Mouse (Mus musculus): ENCODE data around the gene Hoxc9. TPM values are rescaled to one million over a fixed set of nuclear protein-coding genes. Genes with fewer than 3 reads are reported as not detected.

The Hoxc9 gene
- polyA plus RNA-seq, 1 experiment from 2014 or later: 0.16 TPM

DNA sequence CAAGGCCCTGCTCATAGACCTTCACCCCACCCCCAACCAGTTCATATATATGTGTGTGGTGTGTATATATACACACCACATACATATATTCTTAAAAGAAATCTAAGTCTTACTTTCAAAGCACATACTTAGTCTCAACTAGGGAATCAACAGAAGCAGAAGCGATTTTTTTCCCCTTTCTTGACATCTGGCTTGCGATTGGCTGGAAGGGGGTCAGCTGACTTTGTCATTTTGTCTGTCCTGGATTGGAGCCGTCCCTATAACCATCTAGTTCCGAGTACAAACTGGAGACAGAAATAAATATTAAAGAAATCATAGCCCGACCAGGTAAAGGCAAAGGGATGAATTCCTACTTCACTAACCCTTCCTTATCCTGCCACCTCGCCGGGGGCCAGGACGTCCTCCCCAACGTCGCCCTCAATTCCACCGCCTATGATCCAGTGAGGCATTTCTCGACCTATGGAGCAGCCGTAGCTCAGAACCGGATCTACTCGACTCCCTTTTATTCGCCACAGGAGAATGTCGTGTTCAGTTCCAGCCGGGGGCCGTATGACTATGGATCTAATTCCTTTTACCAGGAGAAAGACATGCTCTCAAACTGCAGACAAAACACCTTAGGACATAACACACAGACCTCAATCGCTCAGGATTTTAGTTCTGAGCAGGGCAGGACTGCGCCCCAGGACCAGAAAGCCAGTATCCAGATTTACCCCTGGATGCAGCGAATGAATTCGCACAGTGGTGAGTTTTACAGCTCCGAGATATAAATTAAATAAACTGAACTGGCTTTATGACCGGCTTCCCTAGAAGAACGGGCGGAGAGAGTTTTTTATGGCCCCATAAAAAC lies 33.2 kb downstream of the Hoxc9 start:
- 2% methylated on average over 27 of the region's 27 CpGs for WGBS
- H3K4me3 ChIP-seq (ENCODE audit: low read length): peak overlapping the region; percentile 26
- no peak for ATAC-seq
- H3K4me2 ChIP-seq (ENCODE audit: low read length): peak overlapping the region; percentile 40
- H3K36me3 ChIP-seq (ENCODE audit: control insufficient read depth, insufficient read depth, low read length): no peaks in the 10 kb centered on the region
- H3K27ac ChIP-seq (ENCODE audit: low read depth, low read length): no peak overlapping the region
- H3K27me3 ChIP-seq (replicated peaks; ENCODE audit: control insufficient read depth, insufficient read depth, low read length): peaks cover 73% of the 10 kb centered on the region
- H3K9ac ChIP-seq (ENCODE audit: low read depth, low read length): no peak overlapping the region
- H3K9me3 ChIP-seq (ENCODE audit: control insufficient read depth, low read length): no peaks in the 10 kb centered on the region
- peaks cover 3% of the 10 kb centered on the region for H3K4me1 ChIP-seq (ENCODE audit: control insufficient read depth, insufficient read depth, low read depth, low read length)

DNA sequence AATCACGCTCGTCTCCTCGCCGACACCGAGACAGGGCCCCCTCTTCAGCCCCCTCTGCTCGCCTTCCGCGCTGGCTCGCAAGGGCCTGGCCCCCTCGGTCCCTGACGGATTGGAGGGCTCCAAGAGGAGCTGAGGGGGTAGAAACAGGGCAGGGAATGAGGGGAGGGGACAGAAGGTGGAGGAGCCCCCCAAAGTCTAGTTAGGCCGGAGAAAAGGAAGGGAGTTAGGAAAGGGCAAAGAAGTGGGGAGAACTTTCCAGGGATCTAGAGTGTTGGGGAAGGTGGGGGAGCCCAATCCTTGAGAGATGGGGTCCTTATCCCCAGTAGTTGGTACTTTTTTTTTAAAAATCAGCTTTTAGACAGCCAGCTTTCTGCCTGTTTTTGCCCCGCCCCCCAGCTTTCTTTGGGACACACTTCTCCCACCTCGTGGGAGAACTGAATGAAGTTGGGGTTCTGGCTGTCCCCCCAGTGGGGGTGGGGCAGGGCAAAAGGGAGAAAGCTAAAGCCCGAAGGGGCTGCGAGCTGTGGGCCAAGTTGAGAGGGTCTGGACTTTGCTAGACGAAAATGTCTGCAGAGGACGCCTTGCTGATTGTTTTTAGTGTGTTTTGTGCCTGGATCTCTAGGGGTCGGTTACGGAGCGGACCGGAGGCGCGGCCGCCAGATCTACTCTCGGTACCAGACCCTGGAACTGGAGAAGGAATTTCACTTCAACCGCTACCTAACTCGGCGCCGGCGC lies 34.0 kb downstream of the Hoxc9 start:
- Histone ChIP-seq H3K27ac (ENCODE audit: low read depth, low read length) (peak overlapping the region; percentile 41; the same call in 1 of the 2 replicates), H3K9ac (ENCODE audit: low read depth, low read length) (peak overlapping the region; percentile 23; the same call in 1 of the 2 replicates), H3K27me3 (replicated peaks; ENCODE audit: control insufficient read depth, insufficient read depth, low read length) (peaks cover 66% of the 10 kb centered on the region), H3K4me3 (ENCODE audit: low read length) (peak overlapping the region; percentile 26), H3K4me2 (ENCODE audit: low read length) (peak overlapping the region; percentile 37), H3K4me1 (ENCODE audit: control insufficient read depth, insufficient read depth, low read depth, low read length) (peaks cover 3% of the 10 kb centered on the region), H3K9me3 (ENCODE audit: control insufficient read depth, low read length) (no peaks in the 10 kb centered on the region), H3K36me3 (ENCODE audit: control insufficient read depth, insufficient read depth, low read length) (no peaks in the 10 kb centered on the region)
- 3% methylated on average over 31 of the region's 31 CpGs for WGBS
- ATAC-seq: no peak

DNA sequence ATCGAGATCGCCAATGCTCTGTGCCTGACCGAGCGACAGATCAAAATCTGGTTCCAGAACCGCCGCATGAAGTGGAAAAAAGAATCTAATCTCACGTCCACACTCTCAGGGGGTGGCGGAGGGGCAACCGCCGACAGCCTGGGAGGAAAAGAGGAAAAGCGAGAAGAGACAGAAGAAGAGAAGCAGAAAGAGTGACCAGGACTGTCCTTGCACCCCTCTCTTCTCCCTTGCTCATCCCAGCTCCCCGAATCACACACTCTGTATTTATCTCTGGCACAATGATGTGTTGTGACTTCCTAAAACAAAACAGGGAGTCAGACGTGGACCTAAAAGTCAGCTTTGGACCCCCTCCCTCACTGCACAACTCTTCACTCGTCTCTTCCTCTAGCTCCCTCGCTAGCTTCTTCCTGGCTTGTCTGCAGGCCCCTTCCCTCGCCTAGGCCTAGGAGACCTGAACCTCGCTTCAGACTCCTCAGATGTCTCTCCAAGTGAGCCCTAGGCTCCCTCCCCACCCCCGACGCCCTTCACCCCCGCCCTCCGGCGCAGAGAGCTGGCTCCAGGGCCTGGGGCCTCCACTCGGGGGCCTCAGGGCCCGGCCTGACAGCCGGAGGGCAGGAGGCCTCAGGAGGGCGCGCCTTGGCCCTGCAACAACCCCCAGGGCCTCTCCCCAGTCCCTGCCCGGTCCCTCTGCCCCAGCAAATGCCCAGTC lies 34.8 kb downstream of the Hoxc9 start:
- peaks cover 66% of the 10 kb centered on the region for H3K27me3 ChIP-seq (replicated peaks; ENCODE audit: control insufficient read depth, insufficient read depth, low read length)
- no peak for ATAC-seq
- H3K4me3 ChIP-seq (ENCODE audit: low read length): peak overlapping the region; percentile 6
- H3K4me1 ChIP-seq (ENCODE audit: control insufficient read depth, insufficient read depth, low read depth, low read length): peaks cover 3% of the 10 kb centered on the region
- no peaks in the 10 kb centered on the region for H3K9me3 ChIP-seq (ENCODE audit: control insufficient read depth, low read length)
- peak overlapping the region; percentile 9; the same call in 1 of the 2 replicates for H3K9ac ChIP-seq (ENCODE audit: low read depth, low read length)
- WGBS: 3% methylated on average over 28 of the region's 28 CpGs
- peak overlapping the region; percentile 37 for H3K4me2 ChIP-seq (ENCODE audit: low read length)
- no peaks in the 10 kb centered on the region for H3K36me3 ChIP-seq (ENCODE audit: control insufficient read depth, insufficient read depth, low read length)
- H3K27ac ChIP-seq (ENCODE audit: low read depth, low read length): no peak overlapping the region

DNA sequence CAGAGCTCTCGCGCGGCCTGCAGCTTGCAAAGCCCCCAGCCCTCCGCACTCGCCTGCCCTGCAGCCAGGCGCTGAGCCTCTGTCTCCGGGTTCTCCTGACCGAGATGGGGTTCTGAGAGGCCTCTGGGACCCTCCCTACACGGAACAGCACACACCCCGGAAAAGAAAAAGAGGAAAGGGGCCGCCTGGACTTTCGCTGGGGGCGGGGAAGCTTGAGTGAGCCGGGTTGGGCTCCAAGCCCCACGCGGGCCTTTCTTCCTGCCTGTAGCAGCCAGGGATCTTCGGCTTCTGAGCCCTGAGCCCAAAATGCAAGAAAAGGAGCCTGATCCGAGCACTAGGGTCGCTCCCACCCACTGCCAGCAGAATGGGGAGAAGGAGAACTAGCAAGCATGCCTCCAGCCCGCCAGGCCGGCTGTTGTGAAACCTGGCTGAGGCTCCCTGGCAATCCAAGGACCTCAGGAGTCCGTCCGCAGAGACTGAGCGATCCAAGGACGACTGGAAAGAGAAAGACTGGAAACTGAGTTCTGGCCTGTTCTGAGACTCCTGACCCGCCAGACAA lies 35.8 kb downstream of the Hoxc9 start:
- Histone ChIP-seq H3K9ac (ENCODE audit: low read depth, low read length) (peak overlapping the region; percentile 23; the same call in 1 of the 2 replicates), H3K27me3 (replicated peaks; ENCODE audit: control insufficient read depth, insufficient read depth, low read length) (peaks cover 65% of the 10 kb centered on the region), H3K27ac (ENCODE audit: low read depth, low read length) (no peak overlapping the region), H3K9me3 (ENCODE audit: control insufficient read depth, low read length) (no peaks in the 10 kb centered on the region), H3K4me2 (ENCODE audit: low read length) (peak overlapping the region; percentile 35), H3K4me1 (ENCODE audit: control insufficient read depth, insufficient read depth, low read depth, low read length) (peaks cover 3% of the 10 kb centered on the region), H3K4me3 (ENCODE audit: low read length) (0 out of 2 replicates have a peak overlapping the region, but pooled peaks have one; percentile 17), H3K36me3 (ENCODE audit: control insufficient read depth, insufficient read depth, low read length) (no peaks in the 10 kb centered on the region)
- WGBS: 11% methylated on average over 25 of the region's 26 CpGs
- no peak for ATAC-seq

DNA sequence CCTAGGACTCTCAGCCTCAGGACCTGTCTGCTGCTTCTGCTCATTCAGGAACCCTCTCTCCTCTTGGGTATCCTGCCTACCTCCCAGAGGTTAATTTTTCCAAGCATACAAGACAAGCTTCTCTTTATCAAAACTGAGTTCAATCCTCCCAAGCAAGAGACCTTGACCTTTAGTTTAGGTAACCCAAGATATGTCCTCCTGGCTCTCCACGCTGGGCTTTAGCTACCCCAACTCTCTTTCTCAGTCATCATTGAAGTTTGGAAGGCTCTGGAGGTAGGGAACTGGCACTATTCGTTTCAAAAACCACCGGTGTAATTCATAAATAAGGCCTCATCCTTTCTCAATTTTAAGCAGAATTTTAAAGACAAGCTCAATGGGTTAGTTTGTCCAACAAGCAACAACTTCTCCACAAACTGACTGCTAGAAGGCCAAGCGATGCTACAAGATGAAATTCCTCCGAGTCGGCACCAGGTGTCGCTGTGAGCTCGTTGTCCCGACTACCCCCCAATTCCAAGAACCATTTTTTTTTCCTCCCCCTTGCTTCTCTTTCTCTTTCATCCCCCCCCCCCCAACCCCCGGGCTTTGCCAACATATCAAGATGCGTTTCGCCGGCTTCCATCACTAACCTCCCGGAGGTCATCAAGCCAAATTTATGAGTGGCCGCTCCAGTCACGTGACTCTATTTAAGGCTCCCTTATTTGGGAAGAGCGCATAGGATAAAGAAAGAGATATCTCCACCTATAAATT lies 37.2 kb downstream of the Hoxc9 start:
- peak overlapping the region; percentile 62 for H3K4me2 ChIP-seq (ENCODE audit: low read length)
- H3K4me3 ChIP-seq (ENCODE audit: low read length): peak overlapping the region; percentile 41
- H3K36me3 ChIP-seq (ENCODE audit: control insufficient read depth, insufficient read depth, low read length): no peaks in the 10 kb centered on the region
- 4% methylated on average over 17 of the region's 17 CpGs for WGBS
- H3K9me3 ChIP-seq (ENCODE audit: control insufficient read depth, low read length): no peaks in the 10 kb centered on the region
- peaks cover 64% of the 10 kb centered on the region for H3K27me3 ChIP-seq (replicated peaks; ENCODE audit: control insufficient read depth, insufficient read depth, low read length)
- peaks cover 3% of the 10 kb centered on the region for H3K4me1 ChIP-seq (ENCODE audit: control insufficient read depth, insufficient read depth, low read depth, low read length)
- no peak overlapping the region; the same call in 1 of the 2 replicates for H3K27ac ChIP-seq (ENCODE audit: low read depth, low read length)
- ATAC-seq: peak; percentile 29
- no peak overlapping the region for H3K9ac ChIP-seq (ENCODE audit: low read depth, low read length)

DNA sequence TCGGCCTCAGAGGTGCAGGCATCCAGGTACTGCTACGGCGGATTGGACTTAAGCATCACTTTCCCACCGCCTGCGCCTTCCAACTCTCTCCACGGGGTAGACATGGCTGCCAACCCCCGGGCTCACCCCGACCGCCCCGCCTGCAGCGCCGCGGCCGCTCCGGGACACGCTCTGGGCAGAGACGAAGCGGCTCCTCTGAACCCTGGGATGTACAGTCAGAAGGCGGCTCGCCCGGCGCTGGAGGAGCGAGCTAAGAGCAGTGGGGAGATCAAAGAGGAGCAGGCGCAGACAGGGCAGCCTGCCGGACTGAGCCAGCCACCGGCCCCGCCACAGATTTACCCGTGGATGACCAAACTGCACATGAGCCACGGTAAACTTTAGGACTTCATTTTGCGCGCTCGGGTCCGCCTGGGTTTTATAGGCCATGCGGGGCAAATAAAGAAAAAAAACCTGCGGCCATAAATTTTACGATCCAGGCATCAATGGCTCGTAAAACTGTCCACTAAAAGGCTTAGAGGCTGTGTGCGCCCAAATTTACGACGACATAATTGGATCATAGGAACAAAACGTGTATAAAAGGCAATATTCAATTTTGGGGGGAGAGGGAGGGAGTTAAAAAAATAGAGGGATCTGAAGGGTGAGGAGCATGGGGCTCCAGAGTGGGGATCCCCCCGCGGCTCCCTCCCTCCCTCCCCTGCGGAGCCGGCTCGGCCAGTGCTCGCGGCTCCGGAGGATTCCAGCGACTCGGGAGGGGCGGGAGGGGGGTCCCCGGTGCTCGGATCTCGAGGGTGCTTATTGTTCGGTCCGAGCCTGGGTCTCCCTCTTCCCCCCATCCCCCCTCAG lies 38.1 kb downstream of the Hoxc9 start:
- Histone ChIP-seq H3K9ac (ENCODE audit: low read depth, low read length) (peak overlapping the region; percentile 66), H3K9me3 (ENCODE audit: control insufficient read depth, low read length) (no peaks in the 10 kb centered on the region), H3K4me2 (ENCODE audit: low read length) (peak overlapping the region; percentile 62), H3K27ac (ENCODE audit: low read depth, low read length) (peak overlapping the region; percentile 73), H3K4me1 (ENCODE audit: control insufficient read depth, insufficient read depth, low read depth, low read length) (peaks cover 3% of the 10 kb centered on the region), H3K27me3 (replicated peaks; ENCODE audit: control insufficient read depth, insufficient read depth, low read length) (peaks cover 65% of the 10 kb centered on the region), H3K4me3 (ENCODE audit: low read length) (peak overlapping the region; percentile 41), H3K36me3 (ENCODE audit: control insufficient read depth, insufficient read depth, low read length) (no peaks in the 10 kb centered on the region)
- peak; percentile 70 for ATAC-seq
- 1% methylated on average over 51 of the region's 57 CpGs for WGBS

DNA sequence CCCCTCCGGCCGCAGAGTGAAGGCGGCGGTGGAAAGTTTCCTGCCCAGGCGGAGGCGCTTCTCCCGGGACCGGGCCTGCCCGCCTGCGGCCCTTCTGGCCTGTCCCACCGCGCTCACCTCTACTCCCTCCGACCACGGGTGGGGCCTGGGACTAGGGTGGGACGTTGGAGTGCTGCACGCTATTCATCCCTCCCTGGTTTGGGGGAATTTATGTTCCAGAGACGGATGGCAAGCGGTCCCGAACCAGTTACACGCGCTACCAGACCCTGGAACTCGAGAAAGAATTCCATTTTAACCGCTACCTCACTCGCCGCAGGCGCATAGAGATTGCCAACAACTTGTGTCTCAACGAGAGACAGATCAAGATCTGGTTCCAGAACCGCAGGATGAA lies 38.8 kb downstream of the Hoxc9 start:
- peak overlapping the region; percentile 73 for H3K27ac ChIP-seq (ENCODE audit: low read depth, low read length)
- H3K9ac ChIP-seq (ENCODE audit: low read depth, low read length): peak overlapping the region; percentile 66
- H3K4me1 ChIP-seq (ENCODE audit: control insufficient read depth, insufficient read depth, low read depth, low read length): peaks cover 3% of the 10 kb centered on the region
- H3K4me3 ChIP-seq (ENCODE audit: low read length): peak overlapping the region; percentile 41
- peaks cover 68% of the 10 kb centered on the region for H3K27me3 ChIP-seq (replicated peaks; ENCODE audit: control insufficient read depth, insufficient read depth, low read length)
- H3K4me2 ChIP-seq (ENCODE audit: low read length): peak overlapping the region; percentile 62
- WGBS: 1% methylated on average over 28 of the region's 28 CpGs
- no peaks in the 10 kb centered on the region for H3K36me3 ChIP-seq (ENCODE audit: control insufficient read depth, insufficient read depth, low read length)
- H3K9me3 ChIP-seq (ENCODE audit: control insufficient read depth, low read length): no peaks in the 10 kb centered on the region
- 0 out of 2 replicates have a peak, but pooled peaks have one; percentile 9 for ATAC-seq

Data from hindbrain, embryonic 16.5 days (tissue).